Mouse (Mus musculus): ENCODE data around the gene Lysmd3. TPM values are rescaled to one million over a fixed set of nuclear protein-coding genes. Genes with fewer than 3 reads are reported as not detected.

Gene Lysmd3
- polyA plus RNA-seq, 1 experiment = 4.4 TPM

DNA sequence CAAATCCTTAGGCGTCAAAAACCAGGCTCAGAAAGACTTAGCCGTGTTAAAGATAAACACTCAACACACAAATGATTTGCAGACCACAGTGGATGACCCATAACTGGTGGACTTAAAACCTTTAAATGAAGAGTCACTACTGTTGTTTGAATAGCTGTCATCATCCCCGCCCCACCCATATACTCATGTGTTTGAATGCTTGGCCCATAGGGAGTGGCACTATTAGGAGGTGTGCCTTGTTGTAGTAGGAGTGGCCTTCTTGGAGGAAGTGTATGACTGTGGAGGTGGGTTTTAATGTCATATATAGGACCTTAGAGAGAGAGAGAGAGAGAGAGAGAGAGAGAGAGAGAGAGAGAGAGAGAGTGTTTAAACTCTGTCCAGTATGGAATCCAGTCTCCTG lies 25.6 kb downstream of the Lysmd3 start:
- no peak overlapping the region for H3K4me3 ChIP-seq (ENCODE audit: insufficient read depth, low read depth, low read length)
- no peak overlapping the region for H3K27ac ChIP-seq (ENCODE audit: insufficient read depth, low read depth, low read length)
- TF ChIP-seq CTCF (conservative IDR thresholded peaks at IDR 0.05; ENCODE audit: insufficient read depth, insufficient read length, low read depth, low read length) (no peak), POLR2A (IDR thresholded peaks at IDR 0.05; ENCODE audit: low read depth, low read length) (no peak)
- H3K4me1 ChIP-seq (ENCODE audit: control insufficient read depth, insufficient read depth, low read length) = no peaks in the 10 kb centered on the region
- DNase-seq = no peak
- WGBS = 97% methylated on average over 3 of the region's 3 CpGs
- no peaks in the 10 kb centered on the region for H3K27me3 ChIP-seq (replicated peaks; ENCODE audit: control insufficient read depth, insufficient read depth, low read length)
- H3K36me3 ChIP-seq (ENCODE audit: control insufficient read depth, insufficient read depth, low read length) = no peaks in the 10 kb centered on the region

DNA sequence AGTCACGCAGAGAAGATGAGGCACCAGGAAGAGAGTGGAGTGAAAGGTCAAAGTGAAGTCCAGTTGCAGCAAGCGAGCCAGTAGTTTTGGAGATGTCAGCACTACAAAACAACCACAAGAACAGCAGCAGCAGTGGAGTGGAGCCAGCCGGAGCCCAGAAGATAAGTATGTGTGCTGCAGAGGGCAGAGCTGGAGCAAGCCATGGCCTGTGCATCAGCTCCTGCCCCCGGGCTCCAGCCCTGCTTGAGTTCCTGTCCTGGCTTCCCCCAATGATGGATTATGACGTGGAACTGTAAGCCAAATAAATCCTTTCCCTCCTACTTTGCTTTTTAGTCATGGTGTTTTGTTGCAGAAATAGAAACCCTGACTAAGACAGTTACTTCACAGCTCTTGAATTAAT lies 26.8 kb downstream of the Lysmd3 start:
- WGBS = 78% methylated on average over 5 of the region's 5 CpGs
- DNase-seq = no peak
- Histone ChIP-seq H3K27ac (ENCODE audit: insufficient read depth, low read depth, low read length) (no peak overlapping the region), H3K36me3 (ENCODE audit: control insufficient read depth, insufficient read depth, low read length) (no peaks in the 10 kb centered on the region), H3K4me3 (ENCODE audit: insufficient read depth, low read depth, low read length) (no peak overlapping the region), H3K27me3 (replicated peaks; ENCODE audit: control insufficient read depth, insufficient read depth, low read length) (no peaks in the 10 kb centered on the region), H3K4me1 (ENCODE audit: control insufficient read depth, insufficient read depth, low read length) (no peaks in the 10 kb centered on the region)
- TF ChIP-seq CTCF (conservative IDR thresholded peaks at IDR 0.05; ENCODE audit: insufficient read depth, insufficient read length, low read depth, low read length) (no peak), POLR2A (IDR thresholded peaks at IDR 0.05; ENCODE audit: low read depth, low read length) (no peak)

DNA sequence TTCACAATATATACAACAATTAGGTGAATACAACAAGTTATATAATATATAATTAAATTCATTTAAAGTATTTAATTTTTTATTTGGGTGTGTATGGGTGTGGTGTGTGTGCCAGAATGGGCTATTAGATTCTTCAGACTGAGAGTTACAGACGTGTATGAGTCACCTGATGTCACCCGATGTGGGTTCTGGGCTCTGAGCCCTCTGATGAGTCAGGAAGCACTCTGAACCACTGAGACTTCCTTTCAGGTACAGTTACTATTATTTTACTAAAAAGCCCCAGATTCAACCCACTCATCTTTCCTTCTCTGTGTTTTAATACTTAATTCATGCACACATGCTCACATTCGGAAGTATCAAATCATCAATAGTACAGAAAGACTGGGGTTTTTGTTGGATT lies 27.4 kb downstream of the Lysmd3 start:
- Histone ChIP-seq H3K4me1 (ENCODE audit: control insufficient read depth, insufficient read depth, low read length) (no peaks in the 10 kb centered on the region), H3K27me3 (replicated peaks; ENCODE audit: control insufficient read depth, insufficient read depth, low read length) (no peaks in the 10 kb centered on the region), H3K36me3 (ENCODE audit: control insufficient read depth, insufficient read depth, low read length) (no peaks in the 10 kb centered on the region), H3K4me3 (ENCODE audit: insufficient read depth, low read depth, low read length) (no peak overlapping the region), H3K27ac (ENCODE audit: insufficient read depth, low read depth, low read length) (no peak overlapping the region)
- DNase-seq = no peak
- TF ChIP-seq CTCF (conservative IDR thresholded peaks at IDR 0.05; ENCODE audit: insufficient read depth, insufficient read length, low read depth, low read length) (no peak), POLR2A (IDR thresholded peaks at IDR 0.05; ENCODE audit: low read depth, low read length) (no peak)
- 87% methylated on average over 3 of the region's 3 CpGs for WGBS

DNA sequence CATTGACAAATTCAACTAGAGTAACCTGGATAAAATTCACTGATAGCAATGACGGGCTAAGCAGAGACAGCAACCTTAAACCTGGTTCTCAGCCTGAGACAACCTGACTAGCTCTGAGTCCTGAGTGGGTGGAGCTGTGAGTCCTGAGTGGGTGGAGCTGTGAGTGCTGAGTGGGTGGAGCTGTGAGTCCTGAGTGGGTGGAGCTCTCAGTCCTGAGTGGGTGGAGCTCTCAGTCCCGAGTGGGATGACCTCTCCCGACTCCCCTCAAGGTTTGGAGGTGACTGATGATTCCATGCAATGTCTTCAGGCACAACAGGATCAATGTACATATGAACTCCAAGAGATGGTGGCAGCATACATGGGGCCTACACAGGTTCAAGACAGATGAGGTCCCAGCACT lies 32.1 kb downstream of the Lysmd3 start:
- 87% methylated on average over 3 of the region's 3 CpGs for WGBS
- no peak for DNase-seq
- no peak overlapping the region for H3K27ac ChIP-seq (ENCODE audit: insufficient read depth, low read depth, low read length)
- H3K4me1 ChIP-seq (ENCODE audit: control insufficient read depth, insufficient read depth, low read length) = no peaks in the 10 kb centered on the region
- no peaks in the 10 kb centered on the region for H3K36me3 ChIP-seq (ENCODE audit: control insufficient read depth, insufficient read depth, low read length)
- no peaks in the 10 kb centered on the region for H3K27me3 ChIP-seq (replicated peaks; ENCODE audit: control insufficient read depth, insufficient read depth, low read length)
- no peak for TF ChIP-seq POLR2A (IDR thresholded peaks at IDR 0.05; ENCODE audit: low read depth, low read length)
- no peak overlapping the region for H3K4me3 ChIP-seq (ENCODE audit: insufficient read depth, low read depth, low read length)

DNA sequence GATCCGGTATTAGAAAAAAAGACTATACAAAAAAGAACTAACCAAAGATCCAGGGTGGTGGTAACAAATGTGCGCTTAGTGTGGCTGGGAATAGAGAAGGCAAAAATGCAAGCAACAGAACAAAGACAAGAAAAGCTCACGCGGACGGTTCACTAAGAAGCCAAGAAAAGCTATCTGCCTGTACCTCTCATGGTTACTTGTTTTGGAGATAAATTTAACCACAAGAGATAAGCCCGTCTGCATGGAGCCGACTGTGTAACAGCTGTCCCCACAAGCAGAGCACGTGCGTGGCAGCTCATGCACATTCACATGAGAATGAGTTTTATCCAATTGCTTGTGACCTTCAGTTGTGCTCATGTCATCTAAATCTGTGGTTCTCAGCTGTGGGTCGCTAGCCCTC lies 33.0 kb downstream of the Lysmd3 start:
- no peak for DNase-seq
- Histone ChIP-seq H3K27ac (ENCODE audit: insufficient read depth, low read depth, low read length) (no peak overlapping the region), H3K4me3 (ENCODE audit: insufficient read depth, low read depth, low read length) (no peak overlapping the region), H3K36me3 (ENCODE audit: control insufficient read depth, insufficient read depth, low read length) (no peaks in the 10 kb centered on the region), H3K27me3 (replicated peaks; ENCODE audit: control insufficient read depth, insufficient read depth, low read length) (no peaks in the 10 kb centered on the region), H3K4me1 (ENCODE audit: control insufficient read depth, insufficient read depth, low read length) (no peaks in the 10 kb centered on the region)
- WGBS = 86% methylated on average over 10 of the region's 10 CpGs
- no peak for TF ChIP-seq POLR2A (IDR thresholded peaks at IDR 0.05; ENCODE audit: low read depth, low read length)

DNA sequence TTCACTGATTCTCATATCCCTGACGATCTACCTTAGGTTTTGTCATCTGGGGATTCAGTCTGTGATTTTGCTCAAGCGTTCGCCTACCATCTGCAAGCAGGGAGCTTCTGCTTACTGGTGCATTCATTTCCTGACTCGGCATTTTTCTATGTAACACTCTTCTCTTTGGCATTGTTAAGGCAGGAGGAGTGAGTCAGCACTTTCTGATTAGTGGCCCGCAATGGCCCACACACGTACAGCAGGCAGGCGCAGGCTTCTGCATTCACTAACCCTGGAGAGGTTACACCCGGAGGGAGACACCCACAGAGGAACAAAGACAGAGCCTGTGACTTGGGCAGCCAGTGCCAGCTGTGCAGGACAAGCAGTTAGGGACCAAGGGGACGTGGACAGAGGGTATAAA lies 34.1 kb downstream of the Lysmd3 start:
- Histone ChIP-seq H3K4me1 (ENCODE audit: control insufficient read depth, insufficient read depth, low read length) (no peaks in the 10 kb centered on the region), H3K36me3 (ENCODE audit: control insufficient read depth, insufficient read depth, low read length) (no peaks in the 10 kb centered on the region), H3K27ac (ENCODE audit: insufficient read depth, low read depth, low read length) (no peak overlapping the region), H3K27me3 (replicated peaks; ENCODE audit: control insufficient read depth, insufficient read depth, low read length) (no peaks in the 10 kb centered on the region), H3K4me3 (ENCODE audit: insufficient read depth, low read depth, low read length) (no peak overlapping the region)
- TF ChIP-seq CTCF (conservative IDR thresholded peaks at IDR 0.05; ENCODE audit: insufficient read depth, insufficient read length, low read depth, low read length) (no peak), POLR2A (IDR thresholded peaks at IDR 0.05; ENCODE audit: low read depth, low read length) (no peak)
- 51% methylated on average over 9 of the region's 9 CpGs for WGBS
- DNase-seq = peak; percentile 23

DNA sequence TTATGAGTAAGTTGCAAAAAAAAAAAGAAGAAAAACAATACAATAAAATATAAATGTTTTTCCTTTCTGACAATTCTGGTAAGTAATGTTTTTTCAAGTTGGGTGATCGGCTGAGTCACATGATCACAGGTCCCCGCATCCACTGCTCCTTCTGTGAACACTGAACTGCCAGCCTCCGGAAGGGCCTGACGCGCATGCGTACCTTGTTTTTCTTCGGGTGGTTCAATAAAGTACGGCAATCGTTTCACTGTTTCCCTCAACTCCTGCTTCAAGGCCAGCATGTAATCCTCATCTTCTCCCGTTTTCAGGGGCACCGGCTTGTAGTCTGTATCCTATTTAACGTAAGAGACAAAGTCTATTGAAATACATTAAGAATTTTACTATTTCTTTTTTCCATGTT lies 37.0 kb downstream of the Lysmd3 start:
- TF ChIP-seq CTCF (conservative IDR thresholded peaks at IDR 0.05; ENCODE audit: insufficient read depth, insufficient read length, low read depth, low read length) = no peak
- no peak for TF ChIP-seq POLR2A (IDR thresholded peaks at IDR 0.05; ENCODE audit: low read depth, low read length)
- 93% methylated on average over 12 of the region's 12 CpGs for WGBS
- no peaks in the 10 kb centered on the region for H3K27me3 ChIP-seq (replicated peaks; ENCODE audit: control insufficient read depth, insufficient read depth, low read length)

DNA sequence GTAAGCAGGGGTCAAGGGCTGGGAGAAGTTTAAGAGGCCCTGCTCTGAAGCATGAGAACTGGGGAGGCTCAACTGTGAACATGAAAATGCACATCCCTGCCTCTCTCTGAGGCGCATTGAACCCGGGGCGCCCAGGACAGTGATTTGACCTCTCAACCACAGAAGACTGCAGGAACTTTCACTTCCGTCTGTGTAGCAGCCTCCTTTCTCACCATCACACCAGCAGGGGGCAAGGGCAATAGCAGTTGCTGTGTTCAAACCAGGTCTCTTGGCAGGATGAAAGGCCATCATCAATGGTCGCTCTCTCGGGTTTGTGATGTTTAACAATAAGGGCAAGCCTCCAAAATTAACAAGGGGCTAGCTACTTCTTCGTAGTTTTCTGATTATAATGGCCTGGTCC lies 45.7 kb downstream of the Lysmd3 start:
- H3K27me3 ChIP-seq (replicated peaks; ENCODE audit: control insufficient read depth, insufficient read depth, low read length) = no peaks in the 10 kb centered on the region
- no peak overlapping the region for H3K27ac ChIP-seq (ENCODE audit: insufficient read depth, low read depth, low read length)
- 81% methylated on average over 7 of the region's 7 CpGs for WGBS
- H3K4me1 ChIP-seq (ENCODE audit: control insufficient read depth, insufficient read depth, low read length) = no peaks in the 10 kb centered on the region
- no peak for DNase-seq
- H3K4me3 ChIP-seq (ENCODE audit: insufficient read depth, low read depth, low read length) = no peak overlapping the region
- TF ChIP-seq CTCF (conservative IDR thresholded peaks at IDR 0.05; ENCODE audit: insufficient read depth, insufficient read length, low read depth, low read length) = no peak
- no peak for TF ChIP-seq POLR2A (IDR thresholded peaks at IDR 0.05; ENCODE audit: low read depth, low read length)
- H3K36me3 ChIP-seq (ENCODE audit: control insufficient read depth, insufficient read depth, low read length) = no peaks in the 10 kb centered on the region

More for the DNA sequence above, 37.0 kb downstream of the Lysmd3 start:
- DNase-seq = no peak
- Histone ChIP-seq H3K4me3 (ENCODE audit: insufficient read depth, low read depth, low read length) (no peak overlapping the region), H3K36me3 (ENCODE audit: control insufficient read depth, insufficient read depth, low read length) (no peaks in the 10 kb centered on the region), H3K4me1 (ENCODE audit: control insufficient read depth, insufficient read depth, low read length) (no peaks in the 10 kb centered on the region), H3K27ac (ENCODE audit: insufficient read depth, low read depth, low read length) (no peak overlapping the region)

All from kidney, adult 2 months (tissue).